Mouse (Mus musculus): ENCODE measurements around the gene Trim72.
"Not testable (repeated sequence)": the region's sequence is repeated elsewhere in the genome, so short reads cannot be mapped to it uniquely, and the experiment has no call there.

Trim72 gene

GRCm38 (mm10) chr7:128006193-128006592 is 2.4 kb downstream of the Trim72 start:
- no peak for DNase-seq (ENCODE audit: low read depth, low spot score)

GRCm38 (mm10) chr7:128009715-128010340 is 6.1 kb downstream of the Trim72 start:
- DNase-seq (ENCODE audit: low read depth, low spot score), result no peak

- DNase-seq (ENCODE audit: low read depth, low spot score), result no peak
These were observed 8.5 kb downstream of the Trim72 start for GRCm38 (mm10) chr7:128012136-128012780.

GRCm38 (mm10) chr7:128013116-128013515 is 9.4 kb downstream of the Trim72 start:
- no peak for DNase-seq (ENCODE audit: low read depth, low spot score)

- DNase-seq (ENCODE audit: low read depth, low spot score), result not testable (repeated sequence)
These were observed 12.4 kb downstream of the Trim72 start for GRCm38 (mm10) chr7:128016134-128016533.

- DNase-seq (ENCODE audit: low read depth, low spot score), result no peak
These were observed 12.9 kb downstream of the Trim72 start for GRCm38 (mm10) chr7:128016650-128017049.

- DNase-seq (ENCODE audit: low read depth, low spot score), result no peak
These were observed 14.5 kb downstream of the Trim72 start for GRCm38 (mm10) chr7:128018275-128018674.

- no peak for DNase-seq (ENCODE audit: low read depth, low spot score)
These were observed 15.4 kb downstream of the Trim72 start for GRCm38 (mm10) chr7:128019187-128019586.

GRCm38 (mm10) chr7:128022974-128023373 is 19.2 kb downstream of the Trim72 start:
- DNase-seq (ENCODE audit: low read depth, low spot score), result no peak

GRCm38 (mm10) chr7:128023565-128023964 is 19.8 kb downstream of the Trim72 start:
- DNase-seq (ENCODE audit: low read depth, low spot score), result no peak

- DNase-seq (ENCODE audit: low read depth, low spot score), result no peak
These were observed 20.6 kb downstream of the Trim72 start for GRCm38 (mm10) chr7:128024364-128024763.

- no peak for DNase-seq (ENCODE audit: low read depth, low spot score)
These were observed 21.2 kb downstream of the Trim72 start for GRCm38 (mm10) chr7:128024932-128025331.

GRCm38 (mm10) chr7:128025381-128025780 is 21.6 kb downstream of the Trim72 start:
- no peak for DNase-seq (ENCODE audit: low read depth, low spot score)

- peak; percentile 67 for DNase-seq (ENCODE audit: low read depth, low spot score)
These were observed 27.7 kb downstream of the Trim72 start for GRCm38 (mm10) chr7:128031403-128031976.

GRCm38 (mm10) chr7:128032290-128032988 is 28.7 kb downstream of the Trim72 start:
- no peak for DNase-seq (ENCODE audit: low read depth, low spot score)

- no peak for DNase-seq (ENCODE audit: low read depth, low spot score)
These were observed 29.2 kb downstream of the Trim72 start for GRCm38 (mm10) chr7:128032989-128033293.

- DNase-seq (ENCODE audit: low read depth, low spot score), result no peak
These were observed 29.9 kb downstream of the Trim72 start for GRCm38 (mm10) chr7:128033616-128034015.

- not testable (repeated sequence) for DNase-seq (ENCODE audit: low read depth, low spot score)
These were observed 38.5 kb downstream of the Trim72 start for GRCm38 (mm10) chr7:128042161-128042820.

- no peak for DNase-seq (ENCODE audit: low read depth, low spot score)
These were observed 40.5 kb downstream of the Trim72 start for GRCm38 (mm10) chr7:128044142-128044785.

- no peak for DNase-seq (ENCODE audit: low read depth, low spot score)
These were observed 41.9 kb downstream of the Trim72 start for GRCm38 (mm10) chr7:128045640-128046039.

- DNase-seq (ENCODE audit: low read depth, low spot score), result no peak
These were observed 45.1 kb downstream of the Trim72 start for GRCm38 (mm10) chr7:128048819-128049218.

- no peak for DNase-seq (ENCODE audit: low read depth, low spot score)
These were observed 45.5 kb downstream of the Trim72 start for GRCm38 (mm10) chr7:128049254-128049653.
